Mouse (Mus musculus) cortical plate, adult 2 months (tissue): ENCODE results near the gene Patj.

Experiments
- CTCF ChIP-seq: fragments of 200-500 bp; IDR thresholded peaks from 2 replicates; pipeline ENCODE4 v1.5.1; 2011; ENCODE audit warnings: mild to moderate bottlenecking, control low read depth, low read length; ENCODE audit not compliant: insufficient read depth; ENCODE audit errors: extremely low read depth
- POLR2A ChIP-seq: fragments of 200-500 bp; IDR thresholded peaks from 2 replicates; pipeline ENCODE4 v1.6.1; 2011; ENCODE audit warnings: mild to moderate bottlenecking, low read length, control low read depth; ENCODE audit not compliant: insufficient read depth; ENCODE audit errors: extremely low read depth

DNA sequence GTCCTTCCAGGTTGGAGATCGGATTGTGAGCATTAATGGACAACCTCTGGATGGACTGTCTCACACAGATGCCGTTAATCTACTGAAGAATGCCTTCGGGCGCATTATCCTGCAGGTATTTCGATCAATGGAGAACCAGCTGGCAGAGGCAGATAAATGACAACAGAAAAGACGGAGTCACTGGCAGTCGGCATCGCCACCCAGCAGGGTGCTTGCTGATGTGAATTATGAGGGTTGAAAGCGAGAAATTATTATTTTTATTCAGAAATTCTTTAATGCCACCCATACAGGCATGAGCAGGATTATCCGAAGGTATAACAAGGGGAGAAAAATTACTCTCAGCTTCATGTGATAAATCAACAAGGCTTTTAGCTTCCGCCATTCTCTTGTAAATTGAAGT lies 292.5 kb downstream of the Patj start:
- TF ChIP-seq POLR2A (no peak), CTCF (no peak)
